Mouse (Mus musculus) C2C12 (cell line): ENCODE results near the gene Lsp1. TPM values are rescaled to one million over a fixed set of nuclear protein-coding genes. Genes with fewer than 3 reads are reported as not detected.
A peak's percentile ranks its signal among the peaks of the same experiment; 100 is the strongest.

Source experiments
- H3K27me3 ChIP-seq: one replicate; pipeline ENCODE4 v1.6.1; 2011; ENCODE audit not compliant: control insufficient read depth, insufficient read depth, insufficient read length
- H3K36me3 ChIP-seq: one replicate; pipeline ENCODE4 v1.6.1; 2011; ENCODE audit not compliant: control insufficient read depth, insufficient read depth
- H3K4me3 ChIP-seq: one replicate; pipeline ENCODE4 v1.5.1; 2011; ENCODE audit warnings: mild to moderate bottlenecking, control low read depth; ENCODE audit not compliant: poor library complexity, insufficient read depth, severe bottlenecking
- H3K79me2 ChIP-seq: one replicate; pipeline ENCODE4 v1.6.1; 2011; ENCODE audit not compliant: control insufficient read depth, insufficient read depth
- H3K79me3 ChIP-seq: one replicate; pipeline ENCODE4 v1.6.1; 2011; ENCODE audit warnings: low read depth, control low read depth
- H3ac ChIP-seq: one replicate; pipeline ENCODE3; 2011; ENCODE audit warnings: low read depth; ENCODE audit not compliant: control insufficient read depth, insufficient read length
- CEBPB ChIP-seq: IDR thresholded peaks from one replicate; pipeline ENCODE4 v1.6.1; 2011; ENCODE audit warnings: low read depth, mild to moderate bottlenecking, control low read depth, moderate library complexity
- CTCF ChIP-seq: IDR thresholded peaks from one replicate; pipeline ENCODE4 v1.5.1; 2011; ENCODE audit not compliant: control insufficient read depth, insufficient read depth, insufficient read length
- FOSL1 ChIP-seq: IDR thresholded peaks from one replicate; pipeline ENCODE4 v1.8.0; 2011; ENCODE audit warnings: mild to moderate bottlenecking, low read length; ENCODE audit not compliant: poor library complexity, insufficient read depth, severe bottlenecking
- MAX ChIP-seq: IDR thresholded peaks from one replicate; pipeline ENCODE4 v1.6.1; 2011; ENCODE audit warnings: mild to moderate bottlenecking, control low read depth
- MYOD1 ChIP-seq: IDR thresholded peaks from one replicate; pipeline ENCODE4 v1.6.1; 2011; ENCODE audit warnings: low read depth; ENCODE audit not compliant: control insufficient read depth, insufficient read length
- MYOG ChIP-seq: IDR thresholded peaks from one replicate; pipeline ENCODE4 v1.6.1; 2011; ENCODE audit not compliant: control insufficient read depth, insufficient read length; ENCODE audit errors: extremely low read depth
- USF1 ChIP-seq: IDR thresholded peaks from one replicate; pipeline ENCODE4 v1.6.1; 2011; ENCODE audit warnings: low read depth, mild to moderate bottlenecking, control low read depth, moderate library complexity
- polyA plus RNA-seq: library from polyadenylated mRNA; unstranded; fragments of >200 nt; fragmentation: generic; extraction: Trizol; gene quantifications from one replicate; pipeline ENCODE4 v1.2.1, GENCODE M21; 2012; ENCODE audit warnings: missing spikeins

Lsp1 gene
- polyA plus RNA-seq, 1 experiment = 96.1 TPM

DNA sequence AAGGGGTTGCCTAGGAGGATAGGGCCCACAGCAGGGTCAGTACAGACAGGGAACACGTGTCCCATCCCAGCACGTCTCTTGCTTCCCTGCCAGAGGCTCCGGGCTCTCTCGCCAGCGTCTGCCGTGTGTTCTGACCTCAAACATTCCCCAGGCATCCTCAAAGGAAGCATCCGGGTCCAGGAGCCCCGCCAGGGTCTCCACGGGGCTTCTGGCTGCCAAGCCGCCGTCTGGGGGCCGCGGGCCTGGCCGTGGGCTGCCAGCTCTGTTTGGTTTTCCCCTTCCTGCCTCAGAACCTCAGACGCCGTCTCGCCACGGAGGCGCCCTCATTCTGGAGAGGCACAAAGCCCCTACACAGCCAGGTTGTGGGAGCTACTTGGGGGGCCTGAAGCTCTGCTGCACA lies 27.0 kb upstream of the Lsp1 start:
- no peaks in the 10 kb centered on the region for H3K79me2 ChIP-seq
- no peaks in the 10 kb centered on the region for H3K27me3 ChIP-seq
- no peaks in the 10 kb centered on the region for H3K36me3 ChIP-seq
- no peak overlapping the region for H3ac ChIP-seq
- TF ChIP-seq FOSL1 = no peak
- no peak for TF ChIP-seq MAX
- TF ChIP-seq MYOG = no peak
- no peak for TF ChIP-seq USF1
- TF ChIP-seq CEBPB = no peak
- H3K79me3 ChIP-seq = no peaks in the 10 kb centered on the region
- H3K4me3 ChIP-seq = no peak overlapping the region

- H3ac ChIP-seq = no peak within 1 kb of the TSS
- H3K79me2 ChIP-seq = no peaks in the 10 kb centered on the region
- H3K79me3 ChIP-seq = no peaks in the 10 kb centered on the region
- no peaks in the 10 kb centered on the region for H3K36me3 ChIP-seq
- no peaks in the 10 kb centered on the region for H3K27me3 ChIP-seq
- no peak within 1 kb of the TSS for H3K4me3 ChIP-seq
- TF ChIP-seq CEBPB = no peak
- no peak for TF ChIP-seq CTCF
- no peak for TF ChIP-seq FOSL1
- no peak for TF ChIP-seq MAX
- no peak for TF ChIP-seq USF1
- TF ChIP-seq MYOG = no peak
- no peak for TF ChIP-seq MYOD1
Measured at GRCm38 (mm10) chr7:142434137-142434865, 26.3 kb upstream of the Lsp1 start, which contains the start of gene Syt8. Gene Syt8 (plus strand): TSS chr7:142434850.

- TF ChIP-seq FOSL1 (no peak), CTCF (peak; percentile 55), MYOG (no peak), MYOD1 (no peak), CEBPB (no peak), USF1 (no peak), MAX (no peak)
- H3K27me3 ChIP-seq = no peaks in the 10 kb centered on the region
- no peak overlapping the region for H3K4me3 ChIP-seq
- no peaks in the 10 kb centered on the region for H3K79me3 ChIP-seq
- H3K79me2 ChIP-seq = no peaks in the 10 kb centered on the region
- no peaks in the 10 kb centered on the region for H3K36me3 ChIP-seq
- H3ac ChIP-seq = no peak overlapping the region
Measured at GRCm38 (mm10) chr7:142435524-142435923, 25.1 kb upstream of the Lsp1 start.

GRCm38 (mm10) chr7:142437324-142437723 lies 23.3 kb upstream of the Lsp1 start:
- Histone ChIP-seq H3ac (no peak overlapping the region), H3K27me3 (no peaks in the 10 kb centered on the region), H3K36me3 (no peaks in the 10 kb centered on the region), H3K79me2 (no peaks in the 10 kb centered on the region), H3K4me3 (no peak overlapping the region), H3K79me3 (no peaks in the 10 kb centered on the region)
- TF ChIP-seq MAX (no peak), CTCF (peak; percentile 60)

- Histone ChIP-seq H3K79me2 (no peaks in the 10 kb centered on the region), H3K27me3 (no peaks in the 10 kb centered on the region), H3ac (no peak overlapping the region), H3K79me3 (no peaks in the 10 kb centered on the region), H3K36me3 (no peaks in the 10 kb centered on the region), H3K4me3 (no peak overlapping the region)
- TF ChIP-seq MYOD1 (no peak), CTCF (no peak), CEBPB (no peak), MAX (no peak), FOSL1 (no peak), MYOG (no peak), USF1 (no peak)
Measured at GRCm38 (mm10) chr7:142439966-142440365, 20.6 kb upstream of the Lsp1 start.

GRCm38 (mm10) chr7:142440657-142441114 lies 19.9 kb upstream of the Lsp1 start:
- Histone ChIP-seq H3K36me3 (no peaks in the 10 kb centered on the region), H3ac (no peak overlapping the region), H3K27me3 (no peaks in the 10 kb centered on the region), H3K79me3 (no peaks in the 10 kb centered on the region), H3K79me2 (no peaks in the 10 kb centered on the region), H3K4me3 (no peak overlapping the region)
- no peak for TF ChIP-seq USF1
- peak; percentile 69 for TF ChIP-seq CTCF
